Mouse (Mus musculus): ENCODE results near the gene Il16.

DNA sequence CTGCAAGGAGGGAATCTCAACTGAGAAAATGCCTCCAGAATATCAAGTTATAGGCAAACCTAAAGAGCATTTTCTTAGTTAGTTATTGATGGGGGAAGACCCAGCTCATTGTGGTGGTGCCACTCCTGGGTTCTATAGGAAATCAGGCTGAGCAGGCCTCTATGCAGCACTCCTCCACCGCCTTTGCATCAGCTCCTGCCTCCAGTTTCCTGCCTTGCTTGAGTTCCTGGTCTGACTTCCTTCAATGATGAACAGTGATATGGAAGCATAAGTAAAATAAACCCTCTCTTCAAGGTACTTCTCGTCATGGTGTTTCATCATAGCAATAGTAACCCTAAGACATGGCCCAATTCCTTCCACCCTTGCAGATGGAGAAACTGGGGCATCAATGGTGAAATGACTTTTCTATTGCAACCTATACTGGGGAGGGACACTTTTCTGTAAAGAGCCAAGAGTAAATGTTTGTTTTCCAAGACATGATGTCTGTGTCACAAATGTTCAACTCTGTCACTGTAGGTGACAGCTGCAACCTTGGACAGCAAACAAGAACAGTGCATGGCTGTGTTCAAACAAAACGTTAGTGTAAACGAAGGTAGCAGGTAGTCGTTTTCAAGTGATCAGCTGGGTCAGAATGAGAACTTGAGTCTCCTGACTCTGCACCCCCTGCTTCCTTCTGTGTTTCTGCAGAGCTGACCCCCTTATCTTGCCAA, 77.4 kb downstream of the Il16 start:
- TF ChIP-seq CTCF (IDR thresholded peaks at IDR 0.05; ENCODE audit: control insufficient read depth, insufficient read depth, insufficient replicate concordance, low read depth, low read length) = no peak
- no peak for TF ChIP-seq POLR2A (IDR thresholded peaks at IDR 0.05; ENCODE audit: control insufficient read depth, low read depth, low read length)

Data from testis, adult 2 months (tissue).